Mouse (Mus musculus) lung, adult 18-20 months (tissue): ENCODE measurements around the gene Ap1m1.

ENCODE experiments used
- DNase-seq, 2 experiments: peaks; one replicate each; pipeline ENCODE4 v3.0.0; 2022; ENCODE audit warnings: mixed read lengths in 2 of 2

Ap1m1 gene

GRCm38 (mm10) chr8:72239499-72240402, at the start of gene Ap1m1:
Gene Ap1m1 (plus strand): TSS chr8:72240018.
- DNase-seq: peak; percentile 98 to 99

GRCm38 (mm10) chr8:72190215-72190539, 49.6 kb upstream of the Ap1m1 start:
- no peak for DNase-seq

- DNase-seq: no peak
Observed at GRCm38 (mm10) chr8:72192065-72192464, 47.8 kb upstream of the Ap1m1 start.

- DNase-seq: no peak
Observed at GRCm38 (mm10) chr8:72197997-72198396, 41.8 kb upstream of the Ap1m1 start.

- DNase-seq: no peak
Observed at GRCm38 (mm10) chr8:72208582-72208981, 31.2 kb upstream of the Ap1m1 start.

GRCm38 (mm10) chr8:72210222-72210621, 29.6 kb upstream of the Ap1m1 start:
- DNase-seq: no peak

- no peak for DNase-seq
Observed at GRCm38 (mm10) chr8:72210710-72211109, 29.1 kb upstream of the Ap1m1 start.

- no peak for DNase-seq
Observed at GRCm38 (mm10) chr8:72211846-72212245, 28.0 kb upstream of the Ap1m1 start.

- no peak for DNase-seq
Observed at GRCm38 (mm10) chr8:72212751-72213150, 27.1 kb upstream of the Ap1m1 start, which contains the start of gene Cib3. Gene Cib3 (minus strand): TSS chr8:72212837.

- DNase-seq: no peak
Observed at GRCm38 (mm10) chr8:72213536-72213935, 26.3 kb upstream of the Ap1m1 start, which contains the start of gene Gm11034. Gene Gm11034 (minus strand): TSS chr8:72213636.

- peak; percentile 52 to 62 for DNase-seq
Observed at GRCm38 (mm10) chr8:72215060-72215459, 24.8 kb upstream of the Ap1m1 start.

- DNase-seq: peak in 1 of 2 experiments; percentile 55
Observed at GRCm38 (mm10) chr8:72215871-72216270, 23.9 kb upstream of the Ap1m1 start.

GRCm38 (mm10) chr8:72218781-72219540, 20.9 kb upstream of the Ap1m1 start:
- no peak for DNase-seq

GRCm38 (mm10) chr8:72219541-72220363, 20.1 kb upstream of the Ap1m1 start, which contains the start of gene Fam32a:
Gene Fam32a (plus strand): TSS chr8:72219730.
- peak; percentile 92 to 95 for DNase-seq

- no peak for DNase-seq
Observed at GRCm38 (mm10) chr8:72220758-72221157, 19.1 kb upstream of the Ap1m1 start.

GRCm38 (mm10) chr8:72222656-72223055, 17.2 kb upstream of the Ap1m1 start:
- DNase-seq: no peak

GRCm38 (mm10) chr8:72240403-72240763, 565 bp downstream of the Ap1m1 start:
- DNase-seq: no peak

- DNase-seq: no peak
Observed at GRCm38 (mm10) chr8:72240951-72241350, 1.1 kb downstream of the Ap1m1 start.

- no peak for DNase-seq
Observed at GRCm38 (mm10) chr8:72242226-72242625, 2.4 kb downstream of the Ap1m1 start.

- DNase-seq: peak in 1 of 2 experiments; percentile 23
Observed at GRCm38 (mm10) chr8:72244610-72245009, 4.8 kb downstream of the Ap1m1 start.

GRCm38 (mm10) chr8:72257171-72257901, 17.5 kb downstream of the Ap1m1 start:
- no peak for DNase-seq

- DNase-seq: no peak
Observed at GRCm38 (mm10) chr8:72257902-72258238, 18.1 kb downstream of the Ap1m1 start.
